Mouse (Mus musculus): ENCODE results near the gene Ros1. TPM values are rescaled to one million over a fixed set of nuclear protein-coding genes. Genes with fewer than 3 reads are reported as not detected.

Gene Ros1
- 0.06 TPM in 1 of 2 replicates, not detected in the other for polyA plus RNA-seq (2012; rRNA removed; ENCODE audit: low replicate concordance)

DNA sequence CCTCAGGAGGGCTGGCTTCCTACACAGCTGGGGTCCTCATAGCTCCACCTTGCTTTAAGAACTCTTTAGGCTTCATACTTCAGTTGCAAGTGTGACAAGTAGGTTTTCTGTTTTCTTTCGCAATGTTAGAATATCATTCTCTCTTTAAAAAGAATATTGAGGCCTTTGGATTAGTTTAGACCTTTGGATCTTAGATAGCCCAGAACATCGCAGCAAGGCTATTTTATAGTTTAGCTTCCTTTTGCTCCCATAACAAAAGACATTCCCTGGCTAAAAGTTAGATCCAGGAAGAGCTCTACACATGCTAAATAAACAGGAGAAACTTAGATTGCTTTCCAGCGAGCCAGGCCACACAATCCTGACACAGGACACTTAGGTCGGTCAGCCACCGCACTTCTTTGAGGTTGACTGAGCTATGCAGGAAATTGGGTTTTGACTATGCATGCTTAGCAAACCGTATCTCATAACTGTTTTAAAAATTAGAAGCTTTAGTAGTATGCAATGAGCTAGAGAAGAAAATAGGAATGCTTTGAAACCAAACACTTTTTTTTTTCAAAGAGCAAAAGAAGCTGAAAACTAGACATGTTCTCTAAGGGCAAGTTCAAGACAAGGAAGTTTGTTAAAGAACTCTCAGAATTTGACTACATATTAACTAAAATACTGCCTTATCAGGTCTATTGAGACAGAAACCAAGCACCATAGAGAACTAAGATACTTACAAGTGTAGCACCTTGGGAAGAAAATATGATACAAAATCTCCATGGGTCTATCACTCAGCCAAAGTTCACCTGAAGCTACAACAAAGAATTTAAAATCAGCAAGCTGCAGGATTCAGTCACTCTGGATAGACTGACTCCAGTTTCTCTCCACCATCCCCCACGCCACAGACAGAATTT is at the start of gene Ros1:
TSS of gene Ros1 (minus strand) at position 288 of the 896 bp plus-strand sequence.

DNA sequence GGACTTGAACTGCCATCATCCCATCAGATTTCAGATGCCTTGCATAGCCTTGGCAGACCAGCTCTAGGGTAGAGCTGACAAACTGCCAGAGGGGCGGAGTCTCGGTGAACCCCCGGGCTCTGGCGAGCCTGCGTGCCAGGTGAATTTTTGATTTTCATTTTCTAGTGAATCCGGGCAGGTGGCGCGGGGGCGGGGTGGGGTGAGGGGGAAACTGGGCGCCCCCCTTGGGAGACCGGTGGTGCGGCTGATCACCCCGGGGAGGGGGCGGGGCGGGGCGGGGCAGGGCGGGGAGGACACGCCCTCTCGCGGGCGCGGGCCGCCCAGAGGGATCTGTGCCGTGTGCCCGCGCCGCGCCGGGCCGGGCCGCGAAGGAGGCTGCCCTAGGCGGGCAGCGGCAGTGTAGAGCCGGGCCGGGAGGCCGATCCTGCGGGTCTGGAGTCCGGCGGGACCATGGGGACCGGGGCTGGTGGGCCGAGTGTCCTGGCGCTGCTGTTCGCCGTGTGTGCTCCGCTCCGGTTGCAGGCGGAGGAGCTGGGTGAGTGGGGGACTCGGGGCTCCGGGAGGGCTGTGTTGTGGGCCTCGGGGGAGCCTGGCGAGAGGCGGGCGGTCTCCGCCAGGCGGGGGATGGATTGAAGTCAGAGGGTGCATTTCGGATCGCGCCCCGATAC is 38.4 kb upstream of the Ros1 start, which contains the start of gene Dcbld1:
TSS of gene Dcbld1 (plus strand) at position 319 of the 668 bp plus-strand sequence.

DNA sequence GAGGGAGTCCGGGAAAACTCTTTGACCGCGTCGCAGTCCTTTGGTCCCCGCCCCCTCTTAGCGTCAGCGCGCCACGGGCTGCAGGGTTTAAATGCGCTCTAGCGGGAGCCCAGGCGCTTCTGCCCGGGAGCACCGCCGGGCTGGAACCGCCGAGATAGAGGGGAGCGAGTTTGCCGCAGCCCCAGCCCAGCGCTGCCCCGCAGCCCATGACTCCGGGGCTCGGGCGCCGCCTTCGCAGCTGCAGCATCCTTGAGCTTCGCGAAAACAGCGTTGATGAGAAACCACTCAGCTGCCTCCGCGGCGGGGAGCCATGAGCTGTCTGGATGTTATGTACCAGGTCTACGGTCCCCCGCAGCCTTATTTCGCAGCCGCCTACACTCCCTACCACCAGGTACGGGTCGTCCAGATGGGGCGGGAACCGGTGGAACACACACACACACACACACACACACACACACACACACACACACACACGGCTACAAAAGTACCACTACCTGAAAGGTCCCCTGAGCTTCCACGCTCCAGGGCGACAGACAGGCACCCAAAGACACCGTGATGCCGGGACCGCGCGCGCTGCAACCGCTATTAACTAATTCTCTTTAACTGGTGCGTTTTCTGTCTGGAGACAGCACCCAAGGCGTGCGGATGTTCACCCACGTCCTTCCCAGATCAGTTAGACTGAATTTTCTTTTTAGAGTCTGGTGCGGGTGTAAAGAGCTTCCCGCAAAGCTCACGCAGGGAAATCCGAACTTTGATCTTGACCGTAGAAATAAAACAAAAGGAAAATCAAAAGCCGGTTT is 172.4 kb downstream of the Ros1 start, which contains the start of gene Vgll2:
TSS of gene Vgll2 (plus strand) at position 90 of the 800 bp plus-strand sequence.

Other genes with a start within 250 kb of the Ros1 start
- not detected in 2 replicates for gene Vgll2, start 172.7 kb downstream of the Ros1 start, polyA plus RNA-seq (2012; rRNA removed; ENCODE audit: low replicate concordance)
- 3.3 and 4.4 TPM in 2 replicates for gene Dcbld1, start 38.4 kb upstream of the Ros1 start, polyA plus RNA-seq (2012; rRNA removed; ENCODE audit: low replicate concordance)
- gene Gm26741, start 163.5 kb upstream of the Ros1 start, polyA plus RNA-seq (2012; rRNA removed; ENCODE audit: low replicate concordance), result not detected in 2 replicates
- 5.0 and 7.6 TPM in 2 replicates for gene Gopc, start 186.9 kb upstream of the Ros1 start, polyA plus RNA-seq (2012; rRNA removed; ENCODE audit: low replicate concordance)
- gene Nepn, start 193.7 kb upstream of the Ros1 start, polyA plus RNA-seq (2012; rRNA removed; ENCODE audit: low replicate concordance), result 0.26 and 3.5 TPM in 2 replicates
- gene Nus1, start 222.3 kb upstream of the Ros1 start, polyA plus RNA-seq (2012; rRNA removed; ENCODE audit: low replicate concordance), result 12.2 and 16.3 TPM in 2 replicates

Measured in subcutaneous adipose tissue, adult 2 months (tissue).